Mouse (Mus musculus) cerebellum, postnatal 10 days (tissue): Measurements from ENCODE around the gene Cep152.

Source experiments
- DNase-seq, 2 experiments: peaks; one replicate each; pipeline ENCODE4 v3.0.0; 2021; ENCODE audit warnings: mixed read lengths in 2 of 2

Cep152 gene

DNA sequence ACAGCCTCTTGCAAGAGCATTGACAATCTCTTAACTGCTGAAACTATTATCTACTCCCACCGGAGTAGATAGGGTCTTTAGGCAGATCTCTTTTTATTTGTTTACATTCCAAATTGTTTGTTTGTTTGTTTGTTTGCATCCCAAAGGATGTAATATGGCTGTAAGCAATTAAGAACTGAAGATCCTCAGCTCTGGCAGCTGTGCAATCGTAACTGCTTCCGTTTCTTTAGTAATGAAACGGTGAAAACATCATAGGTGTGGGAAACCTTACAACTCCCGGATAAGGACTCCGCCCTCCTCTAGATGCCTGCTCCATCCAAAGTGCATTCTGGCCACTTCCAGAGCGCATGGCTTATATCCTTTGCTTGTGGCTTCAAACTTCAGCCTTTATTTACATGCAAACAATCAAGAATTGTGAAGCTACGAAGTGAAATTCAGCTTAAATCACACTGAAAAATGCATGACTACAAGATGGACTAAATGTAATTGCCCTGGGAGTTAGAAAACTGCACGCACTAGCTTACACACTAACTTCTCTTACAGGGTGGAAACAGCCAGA lies 707 bp downstream of the Cep152 start:
- DNase-seq = no peak

DNA sequence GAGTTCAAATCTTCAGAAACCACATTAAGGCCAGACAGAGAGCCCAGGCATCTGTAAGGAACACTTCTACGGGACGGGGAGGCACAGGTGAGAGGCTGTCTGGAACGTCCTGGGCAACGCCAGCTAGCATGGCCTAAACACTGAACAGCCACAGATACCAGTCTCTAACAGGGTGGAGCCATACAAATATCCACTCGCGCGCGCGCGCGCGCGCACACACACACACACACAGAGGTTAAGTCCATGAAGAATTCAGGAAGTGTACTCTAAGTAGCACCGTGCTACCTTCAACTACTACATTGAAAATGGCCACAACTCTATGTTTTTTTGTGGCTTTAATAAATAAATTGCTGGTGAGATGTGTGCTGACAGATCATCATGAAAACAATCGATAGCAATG lies 1.7 kb downstream of the Cep152 start:
- DNase-seq = no peak

DNA sequence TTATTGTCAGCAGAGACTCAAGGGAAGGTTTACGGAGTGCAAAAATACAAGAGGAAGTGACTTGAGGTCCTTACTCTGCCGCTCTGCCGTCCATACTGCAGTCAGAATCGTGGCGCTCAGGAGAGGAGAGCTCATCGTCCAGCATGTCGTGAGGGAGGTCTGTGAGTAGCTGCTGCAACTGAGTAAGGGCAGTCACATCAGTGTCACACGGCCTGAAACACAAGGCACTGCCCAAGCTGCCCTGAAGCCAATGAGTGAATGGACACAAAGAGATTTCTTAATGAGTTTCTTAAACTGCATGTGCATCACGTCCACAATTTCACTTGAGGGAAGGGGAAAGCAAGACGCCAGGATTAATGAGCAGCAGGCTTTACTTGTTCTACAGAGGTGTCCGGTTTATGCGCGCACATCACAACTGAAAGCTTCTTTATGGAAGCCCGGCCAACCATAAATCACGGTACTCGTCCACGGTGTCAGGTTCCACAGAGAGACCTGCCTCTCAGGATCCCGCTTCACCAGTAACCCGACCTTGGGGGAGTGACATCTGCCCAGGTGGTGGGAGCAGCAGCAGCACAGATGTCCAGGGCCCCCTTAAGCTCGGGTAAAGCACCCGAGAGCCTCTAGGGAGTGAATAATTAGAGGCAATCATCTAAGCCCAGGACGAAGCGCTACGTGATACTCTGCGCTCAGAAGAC lies 4.6 kb downstream of the Cep152 start:
- DNase-seq = no peak

DNA sequence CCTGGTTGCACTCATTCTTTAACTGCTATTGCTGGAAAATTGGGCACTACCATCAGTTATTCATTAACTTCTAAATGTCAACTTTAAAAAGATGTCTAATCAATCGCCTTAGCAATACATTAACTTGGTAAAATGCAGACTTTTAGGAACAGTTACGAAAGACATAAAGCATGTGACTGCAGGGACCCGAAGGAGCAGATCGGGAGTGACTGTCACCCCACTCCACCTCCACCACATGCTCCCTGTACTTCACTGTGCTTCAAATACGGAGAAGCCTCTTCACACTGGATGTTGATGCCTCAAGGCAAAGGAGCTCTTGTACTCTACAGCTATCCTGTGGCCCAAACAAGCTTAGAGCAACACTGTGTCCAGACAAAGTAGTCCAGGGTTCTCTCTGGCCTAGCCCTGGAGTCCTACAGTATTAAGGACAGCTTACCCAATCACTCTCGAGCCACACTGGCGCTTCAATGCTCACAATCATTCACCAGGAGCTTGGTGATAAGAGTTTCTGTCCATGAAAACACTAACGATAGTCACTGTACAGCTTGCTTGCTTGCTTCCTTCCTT lies 9.0 kb downstream of the Cep152 start:
- no peak for DNase-seq

DNA sequence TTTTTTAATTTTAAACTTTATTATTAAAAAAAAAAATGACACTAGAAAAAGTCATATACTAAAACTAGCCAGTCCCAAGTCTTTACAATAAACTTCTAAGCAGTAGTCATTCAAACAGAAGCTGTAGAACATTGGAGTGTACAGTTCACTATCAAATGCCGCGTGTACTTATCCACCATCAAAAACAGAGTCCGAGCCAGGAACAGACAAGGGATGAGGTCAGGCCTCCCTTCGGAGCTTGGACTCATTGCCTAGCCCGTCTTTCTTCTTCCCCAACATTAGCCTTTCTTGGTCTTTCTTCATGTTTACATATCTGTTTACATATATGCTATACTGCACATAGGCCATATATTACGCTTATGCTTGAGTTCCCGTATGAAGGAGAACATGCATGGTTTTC lies 9.5 kb downstream of the Cep152 start:
- DNase-seq = no peak

DNA sequence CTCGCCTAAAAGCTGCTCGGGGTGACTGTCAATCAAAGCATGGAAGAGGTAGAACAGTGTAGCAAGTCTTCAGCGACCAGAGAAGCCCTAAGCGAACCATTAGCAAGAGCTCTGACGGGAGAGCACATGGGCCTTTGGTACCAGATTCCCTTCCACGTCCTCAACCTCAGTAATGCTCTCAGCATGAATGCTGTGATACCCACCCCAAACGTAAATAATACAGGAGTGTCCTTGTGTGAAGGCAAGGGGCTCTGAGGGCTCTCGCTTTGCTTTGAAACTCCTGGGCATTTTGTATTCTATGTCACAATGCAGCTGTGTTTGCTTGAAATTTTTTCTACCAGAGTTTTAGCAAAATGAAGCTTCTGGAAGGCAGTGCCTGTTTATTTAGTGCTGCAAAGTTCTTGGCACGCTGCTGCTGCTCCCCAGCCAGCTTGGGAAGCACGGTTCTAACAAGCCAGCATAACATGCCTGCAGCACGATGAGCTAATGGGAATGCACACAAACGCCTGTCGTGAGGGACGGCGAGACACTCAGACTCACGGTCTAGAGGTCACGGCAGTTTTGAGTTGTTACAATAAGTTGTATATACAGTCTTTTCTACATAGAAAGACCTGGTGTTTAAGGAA lies 18.6 kb downstream of the Cep152 start:
- peak in 1 of 2 experiments; percentile 25 for DNase-seq

DNA sequence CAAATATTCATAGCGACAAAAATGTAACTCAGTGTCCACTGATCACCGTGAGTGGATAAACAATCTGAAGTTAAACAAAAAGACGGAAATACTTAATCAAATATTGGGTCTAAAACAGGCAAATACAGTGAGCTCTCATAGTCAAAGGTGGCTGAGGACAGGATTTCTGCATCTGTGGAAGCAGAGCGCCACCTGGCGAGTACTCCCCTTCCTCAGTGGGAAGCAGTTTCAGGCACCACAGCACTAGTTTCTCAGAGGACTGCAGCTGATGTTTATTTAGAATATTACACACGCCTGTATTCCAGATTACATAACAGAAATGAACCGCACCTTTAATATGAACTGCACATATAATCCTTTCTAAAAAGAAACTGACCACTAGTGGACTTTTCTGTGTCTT lies 20.3 kb downstream of the Cep152 start:
- peak; percentile 75 to 76 for DNase-seq

DNA sequence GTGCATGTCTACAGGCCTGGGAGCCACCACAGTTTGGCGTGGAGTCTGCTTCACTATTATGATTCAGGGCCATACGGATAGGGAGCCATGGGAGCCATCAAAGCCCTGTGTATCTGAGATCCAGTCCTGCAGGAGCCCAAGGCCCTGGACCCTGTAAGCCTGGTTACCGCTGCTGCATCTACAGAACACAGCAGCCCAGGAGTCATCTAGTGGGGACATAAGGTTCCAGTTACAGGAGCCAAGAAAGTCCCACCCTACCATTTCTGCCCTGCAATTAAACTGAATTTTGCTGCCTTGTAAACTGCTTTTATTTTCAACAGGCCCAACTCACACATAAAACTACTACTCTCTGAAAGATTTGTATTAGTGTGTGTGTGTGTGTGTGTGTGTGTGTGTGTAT lies 21.9 kb downstream of the Cep152 start:
- DNase-seq = no peak

DNA sequence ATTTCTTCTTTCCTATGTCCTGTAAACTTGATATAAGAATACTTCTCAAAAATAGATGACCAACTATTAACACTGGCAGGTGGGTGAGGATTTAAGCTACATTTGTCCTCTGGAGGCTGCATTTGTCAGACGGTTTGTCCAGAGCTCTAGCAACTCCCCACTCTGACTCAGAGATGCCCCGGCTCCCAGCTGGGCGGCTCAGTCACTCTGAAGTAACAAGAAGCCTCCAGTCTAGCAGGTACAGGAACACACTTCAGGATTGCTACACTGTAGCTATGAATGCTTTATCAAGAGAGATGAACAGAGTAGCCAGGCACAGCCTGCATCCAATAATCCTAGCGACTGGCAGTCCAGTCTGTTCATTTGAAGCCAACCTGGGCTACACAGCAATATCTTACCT lies 26.0 kb downstream of the Cep152 start:
- no peak for DNase-seq

DNA sequence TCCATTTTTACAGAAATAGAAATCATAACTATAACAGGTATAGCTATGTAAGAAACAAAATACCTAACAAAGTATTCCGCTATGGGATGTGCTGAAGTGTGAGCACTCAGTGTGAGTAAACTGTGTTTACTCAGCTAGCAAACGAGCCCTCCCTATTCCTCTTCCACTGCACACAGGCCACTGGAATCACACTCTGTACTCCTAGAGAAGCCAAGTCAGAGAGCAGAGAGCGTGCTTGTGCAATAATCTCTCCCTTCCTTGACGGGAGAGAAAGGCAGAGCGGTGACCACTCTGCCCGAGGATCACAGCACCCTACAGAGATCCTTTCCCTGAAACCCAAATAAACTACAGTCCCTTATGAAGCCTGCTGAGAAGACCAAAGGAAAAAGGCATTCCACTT lies 26.7 kb downstream of the Cep152 start:
- no peak for DNase-seq

DNA sequence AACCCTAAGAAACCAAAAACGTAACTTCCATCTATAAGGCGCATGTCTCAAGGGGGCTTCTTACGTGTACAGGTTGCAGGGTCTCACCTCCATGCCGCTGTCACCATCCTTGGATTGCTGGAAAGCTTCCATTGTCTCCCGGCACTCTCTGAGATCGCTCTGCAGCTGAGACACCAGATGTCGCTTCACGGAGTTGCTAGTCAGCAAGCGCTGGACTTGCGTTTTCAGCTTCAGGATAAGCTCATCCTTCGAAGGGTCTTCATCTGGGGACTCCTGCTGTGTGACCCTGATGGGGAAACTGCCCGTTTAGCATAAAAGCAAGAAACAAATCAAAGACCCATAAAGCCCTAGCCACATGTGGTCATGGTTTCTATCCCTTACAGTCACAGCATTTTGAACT lies 30.1 kb downstream of the Cep152 start:
- DNase-seq = peak; percentile 9 to 14

DNA sequence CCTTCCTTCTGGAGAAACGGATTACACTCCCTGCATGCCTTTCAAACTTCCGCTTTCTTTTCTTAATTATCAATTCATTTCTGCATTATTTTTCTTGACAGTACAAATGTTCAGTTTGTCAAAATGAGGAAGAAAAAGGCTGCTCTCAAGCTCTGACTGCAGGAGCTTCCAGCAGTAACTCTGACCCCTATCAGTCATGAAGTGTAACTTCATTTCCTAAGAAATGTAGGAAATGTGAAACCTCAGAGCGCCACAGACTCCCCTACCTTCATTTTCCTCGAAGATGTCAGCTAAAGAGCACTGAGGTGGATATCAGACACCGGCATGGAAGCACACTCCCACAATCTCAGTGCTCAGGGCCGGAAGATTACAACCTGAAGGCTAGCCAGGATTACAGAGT lies 30.8 kb downstream of the Cep152 start:
- peak in 1 of 2 experiments; percentile 6 for DNase-seq

DNA sequence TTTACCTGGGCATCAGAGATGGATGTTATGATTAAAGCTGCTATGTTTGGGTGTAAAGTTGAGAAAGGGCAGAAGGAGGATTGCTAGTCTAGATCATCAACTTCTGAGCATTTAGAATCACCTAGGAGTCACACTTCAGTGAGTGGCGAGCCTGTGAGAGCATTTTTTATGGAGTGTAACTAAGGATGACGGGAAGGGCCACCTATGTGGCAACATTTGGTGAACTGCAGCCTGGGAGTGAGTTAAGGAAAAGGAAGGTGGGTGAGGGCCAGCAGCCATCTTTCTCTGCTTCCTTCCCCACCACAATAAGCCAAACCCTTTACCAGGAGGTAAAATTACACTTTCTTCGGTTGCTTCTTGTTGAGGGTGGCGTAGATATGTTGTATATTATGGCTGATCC lies 33.0 kb downstream of the Cep152 start:
- DNase-seq = no peak

DNA sequence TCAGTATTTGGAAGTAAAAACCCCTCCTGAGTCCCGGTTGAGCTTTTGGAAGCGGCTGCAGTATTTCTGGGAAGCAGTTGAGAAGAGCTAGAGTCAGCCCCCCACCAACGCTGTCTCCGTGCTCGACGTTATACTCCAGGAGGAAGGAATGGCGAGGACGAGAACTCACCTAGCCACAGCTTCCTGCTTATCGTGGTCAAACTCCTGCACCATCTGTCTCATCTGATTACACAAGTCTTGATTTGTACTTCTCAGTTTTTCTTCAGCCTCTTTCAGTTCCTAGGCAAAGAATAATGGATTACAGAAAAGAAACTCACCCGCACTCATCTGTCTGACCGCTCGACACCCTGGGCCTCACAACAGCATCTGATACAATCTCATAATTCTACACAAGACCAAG lies 35.6 kb downstream of the Cep152 start:
- no peak for DNase-seq

DNA sequence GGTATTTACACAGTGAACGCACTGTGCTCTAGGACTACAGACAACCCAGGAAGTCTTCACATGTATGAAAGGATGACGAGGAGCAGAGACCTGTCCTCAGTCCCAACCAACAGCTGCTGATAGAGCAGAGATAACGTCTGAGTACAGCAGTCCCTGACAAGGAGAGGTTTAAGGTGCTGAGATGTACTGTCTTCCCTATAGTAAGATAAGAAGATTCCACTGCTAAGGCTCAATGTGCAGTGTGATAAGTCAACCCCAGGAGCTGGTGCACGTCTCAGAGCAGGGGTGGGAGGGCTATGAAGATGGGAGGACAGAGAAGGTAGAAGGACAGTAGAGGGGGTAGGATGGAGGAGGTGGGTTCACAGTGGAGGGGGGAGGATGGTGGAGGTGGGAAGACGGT lies 43.8 kb downstream of the Cep152 start:
- DNase-seq = no peak

DNA sequence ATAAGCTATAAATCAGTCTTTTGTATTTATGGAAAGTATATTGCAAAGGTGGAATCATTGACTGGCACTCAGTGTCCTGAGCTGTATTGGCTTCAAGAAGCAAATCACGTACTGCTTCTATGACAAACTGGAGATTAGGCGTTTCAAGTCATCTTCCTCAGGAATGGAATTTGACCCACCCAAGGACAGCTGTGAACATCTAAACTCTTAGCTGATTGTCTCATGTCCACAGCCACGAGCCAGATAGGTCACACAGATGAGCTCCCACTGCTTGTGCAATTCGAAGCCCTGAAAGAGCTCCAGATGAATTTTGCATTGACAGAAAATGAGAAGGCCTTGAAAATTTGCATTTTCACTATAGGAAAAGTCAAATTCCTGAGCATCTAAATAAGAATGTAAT lies 47.2 kb downstream of the Cep152 start:
- no peak for DNase-seq

DNA sequence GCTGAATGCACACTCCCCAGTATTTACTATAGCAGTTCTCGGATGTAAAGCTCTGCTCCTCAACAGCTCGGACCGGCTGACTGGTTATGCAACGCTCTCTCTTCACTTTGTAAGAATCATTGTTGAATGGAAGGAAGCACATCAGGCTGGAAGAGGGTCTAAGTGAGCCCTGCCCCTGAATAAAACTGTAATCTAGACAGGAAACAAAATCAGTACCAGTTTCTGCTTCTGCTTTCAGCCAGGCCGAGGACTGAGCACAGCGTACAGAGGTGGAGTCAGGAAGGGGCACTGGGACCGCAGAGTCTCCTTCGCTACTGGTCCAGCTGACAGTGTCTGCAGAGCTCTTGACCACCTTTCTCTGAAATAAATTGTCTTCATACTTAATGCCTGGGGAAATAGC lies 48.4 kb downstream of the Cep152 start:
- no peak for DNase-seq

DNA sequence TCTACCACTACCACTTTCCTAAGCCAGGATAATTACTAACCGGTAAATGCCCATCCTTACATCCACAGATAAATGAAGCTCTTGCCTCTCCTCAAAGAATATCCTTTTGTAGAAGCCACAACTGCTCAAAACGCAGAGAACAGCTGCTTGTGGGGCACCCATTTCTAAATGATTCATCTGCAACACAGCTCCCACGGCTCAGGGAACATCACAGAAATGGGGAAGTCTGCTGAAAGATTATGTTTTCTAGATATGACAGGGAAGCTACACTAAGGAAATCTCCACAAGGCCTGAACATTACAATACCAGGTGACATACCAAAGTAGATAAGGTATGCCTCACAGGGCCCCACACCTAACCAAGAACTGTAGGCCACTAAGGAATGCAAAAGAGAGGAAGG lies 49.1 kb downstream of the Cep152 start:
- no peak for DNase-seq

DNA sequence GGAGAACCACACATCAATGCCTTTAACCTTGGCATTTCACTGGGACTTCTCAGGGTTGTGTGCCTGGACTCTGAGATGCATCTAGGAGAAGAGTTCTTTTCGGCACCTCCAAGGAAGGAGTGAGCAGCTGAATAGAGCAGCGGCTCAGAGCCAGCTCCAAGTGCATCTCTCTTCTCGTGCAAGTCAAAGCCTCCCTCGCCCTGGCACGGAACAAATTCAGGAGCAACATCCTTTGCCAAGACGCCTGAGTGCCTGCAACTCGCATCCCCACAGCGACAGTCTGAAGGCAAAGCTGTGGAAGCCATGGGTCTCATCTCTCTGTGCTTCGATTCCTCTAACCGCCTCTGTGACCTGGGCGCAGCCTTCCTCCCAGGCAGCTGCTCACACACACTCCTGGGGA lies 61.0 kb downstream of the Cep152 start:
- peak; percentile 49 to 56 for DNase-seq

DNA sequence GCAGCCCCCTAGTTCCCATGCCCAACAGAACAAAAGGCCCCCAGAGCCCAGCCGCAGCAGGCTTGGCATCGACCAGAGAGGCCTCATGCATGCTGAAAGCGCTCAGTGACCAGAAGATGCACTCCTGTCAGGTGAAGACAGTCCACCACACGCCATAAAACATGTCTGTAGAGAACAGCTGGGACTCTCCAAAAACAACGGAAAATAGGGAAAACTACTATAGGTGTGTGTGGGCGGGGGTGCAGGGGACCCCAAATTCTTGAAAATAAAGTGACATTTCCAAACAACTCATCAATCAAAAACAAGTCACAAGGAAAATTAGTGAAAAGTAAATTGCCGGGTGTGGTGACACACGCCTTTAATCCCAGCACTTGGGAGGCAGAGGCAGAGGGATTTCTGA lies 62.5 kb downstream of the Cep152 start:
- DNase-seq = no peak

DNA sequence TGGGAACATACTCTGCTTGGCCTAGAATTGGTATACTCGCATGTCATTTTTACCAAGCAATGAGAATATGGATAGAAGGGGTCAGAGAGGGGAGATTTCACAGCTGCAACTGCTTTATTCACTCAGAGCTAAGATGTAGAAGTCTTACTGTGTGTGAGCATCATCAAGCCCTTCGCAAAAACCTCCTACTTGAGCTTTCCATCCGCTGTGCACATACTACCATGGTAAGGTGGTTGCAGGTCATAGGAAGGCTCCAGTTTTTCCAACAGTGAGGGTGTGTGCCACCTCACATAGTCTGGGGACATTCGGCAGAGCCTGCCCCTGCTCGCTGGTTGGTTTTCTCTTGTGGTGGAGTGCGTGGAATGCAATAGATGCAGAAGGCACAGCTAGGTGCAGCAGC lies 64.9 kb downstream of the Cep152 start:
- DNase-seq = peak in 1 of 2 experiments; percentile 4

DNA sequence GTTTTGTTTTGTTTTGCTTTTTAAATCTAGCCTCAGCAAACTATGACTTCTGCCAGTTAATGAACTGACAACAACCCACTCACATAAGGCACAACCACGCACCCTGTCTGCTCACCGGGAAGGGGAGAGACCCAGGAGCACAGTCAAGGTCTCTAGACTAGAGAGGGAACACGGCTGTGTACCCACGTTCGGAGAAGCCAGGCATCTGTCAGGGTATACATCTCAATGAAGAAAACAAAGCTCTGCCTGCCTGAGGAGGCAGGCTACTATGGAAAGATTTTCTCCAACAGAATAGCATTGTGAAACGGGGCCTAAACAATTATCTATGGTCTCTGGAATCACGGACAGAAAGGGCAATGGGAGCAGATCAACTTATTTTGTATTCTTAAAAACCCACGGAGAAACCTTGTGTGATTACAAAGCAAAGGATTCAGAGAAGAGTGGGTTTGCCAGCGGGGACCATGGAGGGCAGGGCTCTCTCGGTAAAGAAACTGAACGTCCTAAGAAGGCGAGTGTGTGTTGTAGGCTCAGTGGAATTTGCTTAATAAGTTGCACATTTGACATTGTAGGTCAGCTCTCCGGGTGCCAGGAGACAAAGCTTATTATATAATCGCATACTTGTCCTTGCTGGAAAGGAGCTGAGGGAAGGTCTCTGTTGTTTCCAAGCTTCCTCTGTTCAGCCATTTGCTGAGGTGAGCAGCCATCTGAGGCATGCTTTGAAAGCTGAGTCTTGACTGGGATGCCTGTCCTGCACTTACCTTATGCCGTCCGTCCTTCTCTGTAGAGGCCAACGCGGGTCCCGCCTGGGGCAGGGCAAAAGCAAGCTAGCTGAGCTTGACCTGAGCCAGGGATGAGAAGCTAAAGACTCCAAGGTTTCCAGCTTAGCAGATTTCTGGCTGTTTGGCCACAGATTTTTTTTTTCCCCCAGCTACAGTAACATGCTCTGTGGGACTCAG lies 66.0 kb downstream of the Cep152 start:
- peak; percentile 26 to 32 for DNase-seq

DNA sequence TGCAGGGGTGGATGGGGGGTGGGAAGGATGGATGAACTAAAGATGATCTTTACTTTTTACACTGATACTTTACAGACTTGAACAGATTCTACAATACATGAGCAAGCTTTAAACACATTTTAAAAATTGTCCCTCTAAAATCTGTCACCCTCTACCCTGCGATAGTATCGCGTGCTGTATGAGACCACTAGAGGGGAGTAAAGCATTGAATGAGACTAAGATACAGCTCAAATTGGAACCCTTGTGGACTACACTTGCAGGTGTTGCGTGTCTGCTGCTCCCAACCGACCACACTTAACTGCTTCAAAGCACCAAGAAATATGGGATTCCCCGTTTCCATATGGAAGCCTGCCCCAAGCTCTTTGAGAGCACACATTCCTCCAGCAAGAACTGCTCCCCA lies 69.1 kb downstream of the Cep152 start:
- DNase-seq = no peak
